Mouse (Mus musculus) stomach, postnatal 0 days (tissue): ENCODE data around the gene Crebl2.

Source experiments
- CTCF ChIP-seq: IDR thresholded peaks from 2 replicates; pipeline ENCODE4 v1.5.1; 2016; ENCODE audit warnings: antibody characterized with exemption, low read depth, mild to moderate bottlenecking, moderate library complexity
- EP300 ChIP-seq: optimal IDR thresholded peaks from 2 replicates; pipeline ENCODE3; 2016; ENCODE audit warnings: antibody characterized with exemption

DNA sequence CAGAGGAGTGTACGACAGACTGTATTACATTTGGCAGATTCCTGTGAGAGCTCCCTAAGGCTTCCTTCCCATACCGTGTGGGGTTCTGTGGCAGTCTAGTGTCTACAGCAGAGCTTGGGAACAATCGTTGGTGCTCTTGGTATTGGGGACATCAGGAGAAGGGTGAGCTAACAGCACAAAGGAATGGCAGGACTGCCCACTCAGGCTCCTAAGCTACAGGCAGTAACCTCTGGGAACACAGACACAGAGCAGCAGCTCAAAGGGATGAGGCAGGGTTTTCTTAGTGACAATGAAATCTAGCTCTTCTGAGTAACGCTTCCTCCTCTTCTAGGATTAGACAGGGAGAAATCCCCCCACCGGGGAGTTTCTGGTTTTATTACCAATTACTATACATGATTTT is 57.1 kb downstream of the Crebl2 start:
- TF ChIP-seq CTCF (no peak), EP300 (no peak)
